Mouse (Mus musculus) lung, adult 2 months (tissue): ENCODE data around the gene Ttll5.

ENCODE experiments used
- CTCF ChIP-seq: fragments of 200-500 bp; IDR thresholded peaks from 2 replicates; pipeline ENCODE4 v1.5.1; 2011; ENCODE audit warnings: mild to moderate bottlenecking, low read length, control low read depth; ENCODE audit not compliant: insufficient read depth
- POLR2A ChIP-seq: fragments of 200-500 bp; IDR thresholded peaks from 2 replicates; pipeline ENCODE4 v1.6.1; 2011; ENCODE audit warnings: low read depth, mild to moderate bottlenecking, control low read depth, low read length, borderline replicate concordance; ENCODE audit errors: extremely low read depth

DNA sequence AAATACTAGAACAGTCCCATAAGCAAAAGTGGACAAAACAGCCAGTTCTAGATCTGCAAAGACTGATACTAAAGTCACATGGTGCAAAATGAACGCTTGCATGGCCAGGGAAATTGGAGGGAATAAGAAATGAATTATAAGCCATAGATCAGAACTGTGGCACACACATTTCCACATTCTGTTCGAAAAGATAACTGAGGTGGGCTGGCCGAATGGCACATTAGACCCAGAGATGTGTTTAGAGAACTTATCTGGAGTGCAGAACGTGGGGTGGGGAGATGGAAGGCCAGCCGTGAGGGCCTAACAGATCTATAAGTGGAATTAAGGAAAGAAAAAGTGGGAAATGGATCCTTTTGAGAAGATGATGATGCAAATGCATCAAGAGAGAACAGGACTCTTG is 227.0 kb downstream of the Ttll5 start:
- TF ChIP-seq POLR2A (no peak), CTCF (no peak)
